Mouse (Mus musculus) liver, postnatal 0 days (tissue): ENCODE data around the gene Edil3. TPM values are rescaled to one million over a fixed set of nuclear protein-coding genes. Genes with fewer than 3 reads are reported as not detected.

ENCODE experiments used
- ATAC-seq: fragments of 200-750 bp; cut with Nextera tagmentation; 2 replicates; pipeline ENCODE4 v1.8.0; 2017; ENCODE audit warnings: mild to moderate bottlenecking, moderate library complexity
- DNase-seq: peaks from one replicate; pipeline ENCODE4 v3.0.0-alpha.2; 2016
- H3K27ac ChIP-seq: fragments of 300-500 bp; sonication (generic); 2 replicates; pipeline ENCODE4 v1.5.1; 2014; ENCODE audit warnings: antibody characterized with exemption, moderate library complexity, mild to moderate bottlenecking, low read depth
- H3K27me3 ChIP-seq: fragments of 300-500 bp; sonication (generic); 2 replicates; pipeline ENCODE4 v1.6.1; 2014; ENCODE audit warnings: low read length, control low read depth, mixed read lengths; ENCODE audit not compliant: insufficient read depth
- H3K36me3 ChIP-seq: fragments of 300-500 bp; sonication (generic); replicated peaks from 2 replicates; pipeline ENCODE4 v1.6.1; 2014; ENCODE audit warnings: mild to moderate bottlenecking, control low read depth, low read length, moderate library complexity, mixed read lengths; ENCODE audit not compliant: insufficient read depth
- H3K4me1 ChIP-seq: fragments of 300-500 bp; sonication (generic); 2 replicates; pipeline ENCODE4 v1.6.1; 2014; ENCODE audit warnings: antibody characterized with exemption, mild to moderate bottlenecking, control low read depth; ENCODE audit not compliant: insufficient read depth
- H3K4me2 ChIP-seq: fragments of 300-500 bp; sonication (generic); 2 replicates; pipeline ENCODE4 v1.6.1; 2014; ENCODE audit warnings: low read depth, mild to moderate bottlenecking, low read length, moderate library complexity, mixed read lengths
- H3K4me3 ChIP-seq: fragments of 300-500 bp; sonication (generic); 2 replicates; pipeline ENCODE4 v1.5.1; 2014; ENCODE audit warnings: low read depth, low read length
- H3K9ac ChIP-seq: fragments of 300-500 bp; sonication (generic); replicated peaks from 2 replicates; pipeline ENCODE4 v1.6.1; 2014; ENCODE audit warnings: mild to moderate bottlenecking, moderate library complexity
- H3K9me3 ChIP-seq: fragments of 300-500 bp; sonication (generic); 2 replicates; pipeline ENCODE4 v1.6.1; 2016; ENCODE audit warnings: mild to moderate bottlenecking, control low read depth, low read length, mixed read lengths
- CTCF ChIP-seq: sonication (generic); IDR thresholded peaks from 2 replicates; pipeline ENCODE4 v1.5.1; 2016; ENCODE audit warnings: antibody characterized with exemption, low read depth
- EP300 ChIP-seq: IDR thresholded peaks from 2 replicates; pipeline ENCODE4 v1.6.1; 2016; ENCODE audit warnings: antibody characterized with exemption, low read depth, mild to moderate bottlenecking
- WGBS: fragments of 180-500 bp; shearing (Covaris S2); extraction: QIAGEN DNeasy Blood & Tissue Kit; methylation state at CpG from one replicate; pipeline ENCODE4 v1.1.7; 2014; ENCODE audit not compliant: insufficient replicate concordance; 5-methylcytosine and 5-hydroxymethylcytosine counted together
- polyA plus RNA-seq: library from polyadenylated mRNA; unstranded; fragments of >200 nt; fragmentation: Nextera tagmentation; extraction: Ambion mirVana; gene quantifications from 2 replicates; pipeline ENCODE4 v1.2.1, GENCODE M21; 2015

Edil3 gene
- polyA plus RNA-seq, 1 experiment from 2014 or later: 0.06 TPM

GRCm38 (mm10) chr13:88833732-88834131 is 12.5 kb downstream of the Edil3 start:
- H3K27ac ChIP-seq: no peak overlapping the region
- no peaks in the 10 kb centered on the region for H3K36me3 ChIP-seq
- ATAC-seq (no peak), DNase-seq (no peak)
- no peak overlapping the region for H3K9ac ChIP-seq
- WGBS: 56% methylated on average over 1 of the region's 1 CpGs
- H3K27me3 ChIP-seq: no peaks in the 10 kb centered on the region
- no peaks in the 10 kb centered on the region for H3K4me1 ChIP-seq
- TF ChIP-seq CTCF (no peak), EP300 (no peak)
- H3K4me3 ChIP-seq: no peak overlapping the region
- H3K4me2 ChIP-seq: no peak overlapping the region
- H3K9me3 ChIP-seq: no peaks in the 10 kb centered on the region

- H3K9ac ChIP-seq: no peak overlapping the region
- 54% methylated on average over 4 of the region's 4 CpGs for WGBS
- H3K4me3 ChIP-seq: no peak overlapping the region
- H3K4me1 ChIP-seq: no peaks in the 10 kb centered on the region
- no peaks in the 10 kb centered on the region for H3K27me3 ChIP-seq
- H3K4me2 ChIP-seq: no peak overlapping the region
- DNase-seq (no peak), ATAC-seq (no peak)
- no peak overlapping the region for H3K27ac ChIP-seq
- TF ChIP-seq EP300: no peak
- TF ChIP-seq CTCF: no peak
- no peaks in the 10 kb centered on the region for H3K9me3 ChIP-seq
- no peaks in the 10 kb centered on the region for H3K36me3 ChIP-seq
Observed at GRCm38 (mm10) chr13:88849739-88850138, 28.5 kb downstream of the Edil3 start.

- H3K4me3 ChIP-seq: no peak overlapping the region
- no peak overlapping the region for H3K4me2 ChIP-seq
- ATAC-seq: no peak
- no peaks in the 10 kb centered on the region for H3K36me3 ChIP-seq
- no peaks in the 10 kb centered on the region for H3K27me3 ChIP-seq
- no peaks in the 10 kb centered on the region for H3K4me1 ChIP-seq
- H3K27ac ChIP-seq: no peak overlapping the region
- 72% methylated on average over 2 of the region's 2 CpGs for WGBS
- no peak for DNase-seq
- TF ChIP-seq CTCF (no peak), EP300 (no peak)
- no peak overlapping the region for H3K9ac ChIP-seq
- H3K9me3 ChIP-seq: no peaks in the 10 kb centered on the region
Observed at GRCm38 (mm10) chr13:88879960-88880359, 58.7 kb downstream of the Edil3 start.

- no peaks in the 10 kb centered on the region for H3K9me3 ChIP-seq
- no peak for ATAC-seq
- H3K27me3 ChIP-seq: no peaks in the 10 kb centered on the region
- H3K4me3 ChIP-seq: no peak overlapping the region
- no peak overlapping the region for H3K27ac ChIP-seq
- no peak for TF ChIP-seq EP300
- TF ChIP-seq CTCF: no peak
- H3K9ac ChIP-seq: no peak overlapping the region
- H3K4me2 ChIP-seq: no peak overlapping the region
- H3K4me1 ChIP-seq: no peaks in the 10 kb centered on the region
- DNase-seq: no peak
- 64% methylated on average over 3 of the region's 3 CpGs for WGBS
- no peaks in the 10 kb centered on the region for H3K36me3 ChIP-seq
Observed at GRCm38 (mm10) chr13:88890728-88891127, 69.5 kb downstream of the Edil3 start.

- Histone ChIP-seq H3K9me3 (no peaks in the 10 kb centered on the region), H3K9ac (no peak overlapping the region), H3K4me3 (no peak overlapping the region), H3K36me3 (no peaks in the 10 kb centered on the region), H3K27me3 (no peaks in the 10 kb centered on the region), H3K27ac (no peak overlapping the region), H3K4me1 (no peaks in the 10 kb centered on the region), H3K4me2 (no peak overlapping the region)
- DNase-seq: no peak
- ATAC-seq: no peak
- 81% methylated on average over 3 of the region's 3 CpGs for WGBS
- TF ChIP-seq EP300 (no peak), CTCF (no peak)
Observed at GRCm38 (mm10) chr13:88900046-88900445, 78.8 kb downstream of the Edil3 start.

- TF ChIP-seq CTCF (no peak), EP300 (no peak)
- DNase-seq: no peak
Observed at GRCm38 (mm10) chr13:88907405-88907804, 86.1 kb downstream of the Edil3 start.

GRCm38 (mm10) chr13:88908187-88908586 is 86.9 kb downstream of the Edil3 start:
- Histone ChIP-seq H3K4me1 (no peaks in the 10 kb centered on the region), H3K4me2 (no peak overlapping the region), H3K9me3 (no peaks in the 10 kb centered on the region), H3K36me3 (no peaks in the 10 kb centered on the region), H3K27ac (no peak overlapping the region), H3K4me3 (no peak overlapping the region), H3K9ac (no peak overlapping the region), H3K27me3 (no peaks in the 10 kb centered on the region)
- ATAC-seq (no peak), DNase-seq (no peak)
- no peak for TF ChIP-seq EP300
- WGBS: 66% methylated on average over 1 of the region's 1 CpGs

More at GRCm38 (mm10) chr13:88907405-88907804, 86.1 kb downstream of the Edil3 start:
- Histone ChIP-seq H3K9ac (no peak overlapping the region), H3K4me2 (no peak overlapping the region), H3K36me3 (no peaks in the 10 kb centered on the region), H3K4me1 (no peaks in the 10 kb centered on the region), H3K9me3 (no peaks in the 10 kb centered on the region), H3K4me3 (no peak overlapping the region), H3K27ac (no peak overlapping the region), H3K27me3 (no peaks in the 10 kb centered on the region)
- no peak for ATAC-seq
- 70% methylated on average over 1 of the region's 1 CpGs for WGBS
